Mouse (Mus musculus) ovary, adult 2 months (tissue): ENCODE results near the gene S100z. TPM values are rescaled to one million over a fixed set of nuclear protein-coding genes. Genes with fewer than 3 reads are reported as not detected.

ENCODE experiments used
- polyA plus RNA-seq: library from polyadenylated mRNA; depleted of rRNA; stranded (reverse); fragments of >200 nt; gene quantifications from 2 replicates; pipeline ENCODE4 v1.2.3, GENCODE M21; 2012; rRNA removed

The S100z gene
- polyA plus RNA-seq, result not detected in 2 replicates

GRCm38 (mm10) chr13:95478671-95479413 lies at the start of gene S100z:
TSS of gene S100z (minus strand) at chr13:95478721.

DNA sequence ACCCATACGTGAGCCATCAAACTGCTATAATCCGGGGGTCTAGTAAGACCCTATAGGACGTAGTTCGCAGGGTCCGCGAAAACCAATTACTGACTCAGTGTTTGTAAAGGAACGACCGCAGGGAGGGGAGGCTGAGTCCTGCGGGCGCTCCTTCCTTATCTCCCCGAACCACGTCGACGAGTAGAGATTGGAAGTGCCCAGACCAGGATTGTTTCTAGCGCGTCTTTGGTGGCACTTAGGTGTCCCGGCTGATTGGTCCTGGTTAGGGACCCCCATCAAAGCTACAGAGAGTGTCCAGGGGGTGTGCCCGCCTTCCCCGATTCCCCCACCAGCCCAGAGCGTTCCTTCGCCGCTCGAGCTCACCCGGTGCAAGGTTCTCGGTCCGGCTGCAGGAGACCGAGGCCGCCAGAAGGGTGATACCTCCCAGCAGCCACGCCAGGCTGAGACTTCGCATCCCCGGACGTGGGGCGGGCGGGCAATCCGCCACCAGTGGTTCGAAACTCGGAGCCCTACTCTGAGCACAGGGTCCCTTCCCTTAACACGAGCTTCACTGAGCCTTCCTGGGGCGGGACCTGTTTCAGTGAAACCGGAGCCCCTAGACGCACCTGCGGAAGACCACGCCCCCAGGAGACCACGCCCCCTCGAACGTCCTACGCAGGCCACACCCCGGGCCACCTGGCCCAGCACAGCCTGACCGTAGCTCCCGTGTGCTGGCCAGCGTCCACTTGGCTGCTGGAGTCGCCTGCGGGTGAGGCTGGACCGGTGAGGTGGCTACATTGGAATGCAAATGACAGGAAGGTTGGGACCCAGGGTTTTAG lies 46.4 kb upstream of the S100z start, which contains the start of gene F2rl1:
TSS of gene F2rl1 (minus strand) at position 554 of the 818 bp plus-strand sequence.

DNA sequence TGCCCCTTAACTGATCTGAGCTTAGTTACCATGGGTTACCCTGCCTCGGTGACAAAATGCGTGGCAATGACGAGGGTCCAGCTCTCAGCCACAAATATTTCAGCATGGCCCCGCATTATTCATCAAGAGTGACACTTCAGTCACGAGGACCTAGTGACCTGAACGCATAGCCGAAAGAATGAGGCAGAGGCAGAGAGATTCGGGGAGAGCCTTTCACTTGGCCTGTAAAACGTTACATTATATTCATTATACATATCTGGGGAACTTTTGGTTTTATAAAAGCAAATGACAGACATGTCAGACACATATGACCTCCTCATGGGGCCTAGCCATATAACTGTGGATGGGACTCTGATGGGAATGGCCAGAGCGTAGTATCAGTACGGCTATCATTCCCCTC lies 33.7 kb downstream of the S100z start, which contains the start of gene Crhbp:
TSS of gene Crhbp (minus strand) at position 101 of the 400 bp plus-strand sequence.

Other genes starting within 250 kb of the S100z start
- gene Pde8b, start 228.4 kb downstream of the S100z start, polyA plus RNA-seq, result 19.6 and 26.4 TPM in 2 replicates
- 206 and 217 TPM in 2 replicates for gene Zbed3, start 155.1 kb downstream of the S100z start, polyA plus RNA-seq
- gene Aggf1, start 103.4 kb downstream of the S100z start, polyA plus RNA-seq, result 28.4 and 37.0 TPM in 2 replicates
- not detected in 2 replicates for gene Crhbp, start 33.8 kb downstream of the S100z start, polyA plus RNA-seq
- 2.7 and 3.6 TPM in 2 replicates for gene F2rl1, start 46.5 kb upstream of the S100z start, polyA plus RNA-seq
- 18.9 and 20.3 TPM in 2 replicates for gene F2r, start 139.8 kb upstream of the S100z start, polyA plus RNA-seq
- 0.20 and 0.34 TPM in 2 replicates for gene F2rl2, start 218.1 kb upstream of the S100z start, polyA plus RNA-seq